Mouse (Mus musculus): ENCODE data around the gene Gpx2. TPM values are rescaled to one million over a fixed set of nuclear protein-coding genes. Genes with fewer than 3 reads are reported as not detected.
"Not testable (repeated sequence)": the region's sequence is repeated elsewhere in the genome, so short reads cannot be mapped to it uniquely, and the experiment has no call there.

The Gpx2 gene
- total RNA-seq, 2 experiments from 2014 or later = 0.88 TPM; not detected in 1

GRCm38 (mm10) chr12:76796938-76797539, 1.7 kb upstream of the Gpx2 start:
- no peak overlapping the region for H3K27ac ChIP-seq
- no peak for DNase-seq (ENCODE audit: low spot score in 2 of 2)
- H3K4me3 ChIP-seq = no peak overlapping the region
- no peak for TF ChIP-seq CTCF (conservative IDR thresholded peaks at IDR 0.05)

- H3K27ac ChIP-seq; H3K4me3 ChIP-seq; DNase-seq (ENCODE audit: low spot score in 2 of 2): not testable (repeated sequence)
- TF ChIP-seq CTCF (conservative IDR thresholded peaks at IDR 0.05) = peak; percentile 36
These were observed 2.8 kb downstream of the Gpx2 start for GRCm38 (mm10) chr12:76792540-76792939.

- no peak overlapping the region for H3K27ac ChIP-seq
- peak in 1 of 2 experiments; percentile 7 for DNase-seq (ENCODE audit: low spot score in 2 of 2)
- no peak overlapping the region for H3K4me3 ChIP-seq
- no peak for TF ChIP-seq CTCF (conservative IDR thresholded peaks at IDR 0.05)
These were observed 4.8 kb downstream of the Gpx2 start for GRCm38 (mm10) chr12:76790446-76791084.

- TF ChIP-seq CTCF (conservative IDR thresholded peaks at IDR 0.05) = no peak
- Histone ChIP-seq H3K27ac (no peak overlapping the region), H3K4me3 (no peak overlapping the region)
- no peak for DNase-seq (ENCODE audit: low spot score in 2 of 2)
These were observed 11.2 kb downstream of the Gpx2 start for GRCm38 (mm10) chr12:76784056-76784619.

GRCm38 (mm10) chr12:76780639-76781468, 14.5 kb downstream of the Gpx2 start:
- DNase-seq (ENCODE audit: low spot score in 2 of 2) = no peak
- Histone ChIP-seq H3K4me3 (no peak overlapping the region), H3K27ac (no peak overlapping the region)
- no peak for TF ChIP-seq CTCF (conservative IDR thresholded peaks at IDR 0.05)

- no peak for DNase-seq (ENCODE audit: low spot score in 2 of 2)
These were observed 15.4 kb downstream of the Gpx2 start for GRCm38 (mm10) chr12:76779951-76780350.

GRCm38 (mm10) chr12:76778305-76779083, 16.9 kb downstream of the Gpx2 start:
- no peak overlapping the region for H3K4me3 ChIP-seq
- H3K27ac ChIP-seq = no peak overlapping the region
- DNase-seq (ENCODE audit: low spot score in 2 of 2) = no peak
- TF ChIP-seq CTCF (conservative IDR thresholded peaks at IDR 0.05) = peak; percentile 22; the same call in 1 of the 2 replicates

More at GRCm38 (mm10) chr12:76779951-76780350, 15.4 kb downstream of the Gpx2 start:
- TF ChIP-seq CTCF (conservative IDR thresholded peaks at IDR 0.05) = no peak
- no peak overlapping the region for H3K27ac ChIP-seq
- H3K4me3 ChIP-seq = no peak overlapping the region

GRCm38 (mm10) chr12:76777845-76778244, 17.5 kb downstream of the Gpx2 start:
- H3K27ac ChIP-seq = no peak overlapping the region
- H3K4me3 ChIP-seq = no peak overlapping the region
- no peak for DNase-seq (ENCODE audit: low spot score in 2 of 2)
- TF ChIP-seq CTCF (conservative IDR thresholded peaks at IDR 0.05) = peak; percentile 44

GRCm38 (mm10) chr12:76776898-76777297, 18.5 kb downstream of the Gpx2 start:
- TF ChIP-seq CTCF (conservative IDR thresholded peaks at IDR 0.05) = no peak
- Histone ChIP-seq H3K4me3 (no peak overlapping the region), H3K27ac (no peak overlapping the region)
- no peak for DNase-seq (ENCODE audit: low spot score in 2 of 2)

GRCm38 (mm10) chr12:76775132-76775531, 20.2 kb downstream of the Gpx2 start:
- DNase-seq (ENCODE audit: low spot score in 2 of 2) = no peak
- Histone ChIP-seq H3K27ac (no peak overlapping the region), H3K4me3 (no peak overlapping the region)
- no peak for TF ChIP-seq CTCF (conservative IDR thresholded peaks at IDR 0.05)

- H3K27ac ChIP-seq = no peak overlapping the region
- no peak for TF ChIP-seq CTCF (conservative IDR thresholded peaks at IDR 0.05)
- DNase-seq (ENCODE audit: low spot score in 2 of 2) = no peak
- H3K4me3 ChIP-seq = no peak overlapping the region
These were observed 20.7 kb downstream of the Gpx2 start for GRCm38 (mm10) chr12:76774652-76775051.

GRCm38 (mm10) chr12:76771540-76771939, 23.8 kb downstream of the Gpx2 start:
- TF ChIP-seq CTCF (conservative IDR thresholded peaks at IDR 0.05) = no peak
- no peak overlapping the region for H3K4me3 ChIP-seq
- DNase-seq (ENCODE audit: low spot score in 2 of 2) = no peak
- H3K27ac ChIP-seq = no peak overlapping the region
